Mouse (Mus musculus) forebrain, embryonic 15.5 days (tissue): ENCODE results near the gene Ensa. TPM values are rescaled to one million over a fixed set of nuclear protein-coding genes. Genes with fewer than 3 reads are reported as not detected.

Source experiments
- ATAC-seq: fragments of 200-750 bp; cut with Nextera tagmentation; replicated peaks from 2 replicates; pipeline ENCODE4 v1.8.0; 2017; ENCODE audit warnings: mild to moderate bottlenecking, moderate TSS enrichment, moderate library complexity
- H3K27ac ChIP-seq: fragments of 300-500 bp; sonication (generic); replicated peaks from 2 replicates; pipeline ENCODE4 v1.5.1; 2015; ENCODE audit warnings: mild to moderate bottlenecking, inconsistent platforms
- H3K27me3 ChIP-seq: fragments of 300-500 bp; sonication (generic); 2 replicates; pipeline ENCODE4 v1.6.1; 2015; ENCODE audit warnings: inconsistent platforms
- H3K36me3 ChIP-seq: fragments of 300-500 bp; sonication (generic); 2 replicates; pipeline ENCODE4 v1.6.1; 2015; ENCODE audit warnings: mild to moderate bottlenecking, inconsistent platforms
- H3K4me1 ChIP-seq: fragments of 300-500 bp; sonication (generic); 2 replicates; pipeline ENCODE4 v1.6.1; 2015; ENCODE audit warnings: inconsistent platforms
- H3K4me2 ChIP-seq: fragments of 300-500 bp; sonication (generic); replicated peaks from 2 replicates; pipeline ENCODE4 v1.6.1; 2015; ENCODE audit warnings: mild to moderate bottlenecking, inconsistent platforms
- H3K4me3 ChIP-seq: fragments of 300-500 bp; sonication (generic); 2 replicates; pipeline ENCODE4 v1.5.1; 2015; ENCODE audit warnings: mild to moderate bottlenecking, inconsistent platforms
- H3K9ac ChIP-seq: fragments of 300-500 bp; sonication (generic); replicated peaks from 2 replicates; pipeline ENCODE4 v1.6.1; 2015; ENCODE audit warnings: mild to moderate bottlenecking, inconsistent platforms
- H3K9me3 ChIP-seq: fragments of 300-500 bp; sonication (generic); 2 replicates; pipeline ENCODE4 v1.6.1; 2016; ENCODE audit warnings: inconsistent platforms
- WGBS: fragments of 180-500 bp; shearing (Covaris S2); methylation state at CpG from one replicate; pipeline ENCODE4 v1.1.7; 2015; ENCODE audit warnings: mixed read lengths; 5-methylcytosine and 5-hydroxymethylcytosine counted together
- polyA plus RNA-seq: library from polyadenylated mRNA; unstranded; fragments of >200 nt; fragmentation: Nextera tagmentation; extraction: Ambion mirVana; gene quantifications from 2 replicates; pipeline ENCODE4 v1.2.1, GENCODE M21; 2015

The Ensa gene
- polyA plus RNA-seq, 1 experiment from 2014 or later: 121 TPM

DNA sequence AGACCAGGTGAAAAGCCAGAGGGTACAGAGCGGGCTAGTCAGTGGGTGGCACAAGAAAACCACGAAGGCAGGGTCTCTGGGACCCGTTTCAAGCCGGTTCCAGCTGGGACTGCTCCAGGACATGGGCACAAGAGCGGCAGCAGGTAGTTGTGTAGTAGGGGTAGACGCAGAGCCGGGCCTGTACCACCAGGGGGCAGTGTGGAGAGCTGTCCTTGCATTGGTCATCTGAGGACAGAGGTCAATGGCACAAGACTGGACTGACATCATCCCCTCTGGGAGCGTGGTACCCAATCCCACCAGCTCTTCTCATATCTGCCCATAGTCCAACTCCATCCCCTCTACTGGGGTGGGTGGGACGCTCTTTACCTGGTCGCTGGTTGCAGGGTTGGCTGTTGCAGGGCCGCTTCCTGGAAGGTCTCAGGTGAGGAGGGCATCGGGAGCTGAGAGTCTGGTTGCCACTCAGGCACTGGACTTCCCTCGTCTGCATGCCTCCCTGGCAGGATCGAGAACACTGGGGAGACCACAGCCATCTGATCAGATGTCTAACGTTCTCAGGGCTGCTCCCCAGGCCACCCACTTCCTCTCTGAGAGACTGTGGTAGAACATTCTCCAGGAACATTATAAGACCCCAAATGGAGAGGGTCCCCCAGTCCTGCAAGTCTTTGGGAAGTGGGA, 52.1 kb downstream of the Ensa start:
- no peak overlapping the region for H3K9ac ChIP-seq
- H3K9me3 ChIP-seq: no peaks in the 10 kb centered on the region
- WGBS: 54% methylated on average over 15 of the region's 15 CpGs
- no peak overlapping the region for H3K4me2 ChIP-seq
- H3K27ac ChIP-seq: no peak overlapping the region
- no peaks in the 10 kb centered on the region for H3K27me3 ChIP-seq
- ATAC-seq: no peak
- H3K36me3 ChIP-seq: 0 out of 2 replicates have a peak, but pooled peaks cover 4% of the 10 kb centered on the region
- H3K4me1 ChIP-seq: 0 out of 2 replicates have a peak, but pooled peaks cover 4% of the 10 kb centered on the region
- no peak overlapping the region for H3K4me3 ChIP-seq

DNA sequence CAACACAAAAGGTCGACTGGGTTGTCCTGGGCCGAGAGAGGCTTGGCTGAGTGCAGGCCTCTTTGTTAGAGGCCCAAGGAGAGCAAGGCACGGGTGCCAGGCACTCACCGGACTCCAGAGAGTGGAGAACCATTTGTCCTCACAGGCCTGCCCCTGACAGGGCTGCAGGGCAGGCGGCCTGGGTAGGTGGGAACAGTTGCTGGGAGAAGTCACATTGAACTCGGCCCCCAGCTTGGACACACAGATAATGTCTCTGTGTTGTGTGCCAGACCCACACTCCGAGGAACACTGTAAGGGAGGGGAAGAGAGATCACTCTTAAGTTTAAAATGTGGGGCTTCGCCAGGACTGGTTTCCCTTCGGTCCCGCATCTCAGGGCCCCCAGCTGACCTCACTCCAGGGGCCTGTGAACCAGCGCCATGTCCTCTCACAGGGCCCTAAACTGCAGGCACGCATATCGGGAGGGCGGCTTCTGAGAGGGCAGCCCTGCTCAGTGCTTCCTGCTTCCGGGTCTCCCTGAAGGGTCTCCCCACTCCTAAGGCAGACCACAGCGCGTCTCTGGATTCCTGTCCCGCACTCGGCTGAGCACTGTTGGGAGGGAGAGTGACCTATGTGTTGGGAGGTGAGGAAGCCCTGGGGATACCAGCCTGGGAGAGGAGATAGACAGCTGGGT, 52.8 kb downstream of the Ensa start:
- Histone ChIP-seq H3K9me3 (no peaks in the 10 kb centered on the region), H3K4me2 (no peak overlapping the region), H3K4me3 (no peak overlapping the region), H3K4me1 (0 out of 2 replicates have a peak, but pooled peaks cover 4% of the 10 kb centered on the region), H3K36me3 (0 out of 2 replicates have a peak, but pooled peaks cover 4% of the 10 kb centered on the region), H3K27me3 (no peaks in the 10 kb centered on the region), H3K9ac (no peak overlapping the region), H3K27ac (no peak overlapping the region)
- no peak for ATAC-seq
- WGBS: 89% methylated on average over 19 of the region's 19 CpGs

DNA sequence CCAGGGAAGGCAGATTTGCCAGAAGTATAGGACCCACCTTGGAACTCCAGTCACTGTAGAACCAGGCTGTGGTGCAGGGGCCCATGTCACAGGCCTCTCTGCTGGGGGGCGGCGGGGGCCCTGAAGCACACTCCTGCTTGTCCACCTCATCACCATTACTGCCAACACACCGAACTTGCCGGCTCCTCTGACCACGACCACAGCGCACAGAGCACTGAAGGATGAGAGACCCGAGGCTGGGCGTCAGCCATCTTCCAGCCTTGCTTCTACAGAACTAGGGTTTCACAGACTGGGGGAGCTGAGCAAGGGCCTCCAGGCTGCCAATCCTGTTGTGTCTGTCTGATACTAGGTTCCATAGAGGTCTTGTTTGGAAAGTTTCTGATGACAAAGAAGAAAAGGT, 54.8 kb downstream of the Ensa start:
- WGBS: 95% methylated on average over 8 of the region's 8 CpGs
- Histone ChIP-seq H3K4me3 (no peak overlapping the region), H3K36me3 (no peaks in the 10 kb centered on the region), H3K9me3 (no peaks in the 10 kb centered on the region), H3K4me1 (0 out of 2 replicates have a peak, but pooled peaks cover 4% of the 10 kb centered on the region), H3K27ac (no peak overlapping the region), H3K9ac (no peak overlapping the region), H3K27me3 (no peaks in the 10 kb centered on the region), H3K4me2 (no peak overlapping the region)
- ATAC-seq: no peak

DNA sequence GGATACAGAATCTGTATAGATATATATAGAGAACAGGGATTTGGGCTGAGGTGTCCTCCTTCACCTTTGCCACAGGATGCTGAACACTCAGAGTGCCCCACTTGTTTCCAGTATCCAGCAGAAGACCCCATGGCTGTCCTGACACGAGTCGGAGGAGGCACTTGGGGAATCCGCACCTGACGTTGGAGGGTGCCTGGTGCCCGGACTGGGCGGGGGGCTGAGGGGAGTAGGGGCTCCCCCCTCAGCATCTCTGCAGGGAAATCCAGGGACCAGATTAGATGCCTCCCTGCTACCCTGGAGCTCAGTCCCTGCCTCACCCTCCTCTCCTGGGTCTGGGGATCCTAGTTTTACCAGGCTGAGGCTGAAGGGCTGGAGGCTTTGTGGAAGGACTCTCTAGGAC, 55.9 kb downstream of the Ensa start:
- 84% methylated on average over 6 of the region's 6 CpGs for WGBS
- H3K4me2 ChIP-seq: no peak overlapping the region
- H3K27ac ChIP-seq: no peak overlapping the region
- H3K9me3 ChIP-seq: no peaks in the 10 kb centered on the region
- H3K36me3 ChIP-seq: no peaks in the 10 kb centered on the region
- no peak overlapping the region for H3K4me3 ChIP-seq
- H3K4me1 ChIP-seq: 0 out of 2 replicates have a peak, but pooled peaks cover under 1% of the 10 kb centered on the region
- no peaks in the 10 kb centered on the region for H3K27me3 ChIP-seq
- H3K9ac ChIP-seq: no peak overlapping the region
- ATAC-seq: no peak

DNA sequence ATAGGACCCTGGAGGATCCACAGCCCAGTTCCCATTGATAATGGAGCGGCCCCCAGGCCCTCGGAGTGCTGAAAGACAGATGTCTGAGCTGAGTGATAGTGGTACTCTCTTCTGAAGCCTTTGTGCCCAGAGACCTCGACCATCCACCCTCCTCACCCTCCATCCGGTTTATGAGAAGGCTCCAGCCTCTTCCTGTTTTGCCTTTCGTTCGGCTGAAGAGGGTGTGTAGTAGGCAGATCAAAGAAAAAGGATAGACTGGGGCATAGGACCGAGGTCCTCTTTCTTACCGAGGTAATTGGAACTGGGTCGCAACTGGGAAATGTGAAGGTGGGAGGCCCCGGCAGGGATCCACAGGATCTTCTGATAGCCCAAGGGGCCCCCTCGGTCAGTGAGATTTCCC, 56.6 kb downstream of the Ensa start:
- no peaks in the 10 kb centered on the region for H3K9me3 ChIP-seq
- 61% methylated on average over 11 of the region's 11 CpGs for WGBS
- no peak overlapping the region for H3K4me3 ChIP-seq
- no peaks in the 10 kb centered on the region for H3K36me3 ChIP-seq
- H3K4me2 ChIP-seq: no peak overlapping the region
- H3K27ac ChIP-seq: no peak overlapping the region
- ATAC-seq: no peak
- 0 out of 2 replicates have a peak, but pooled peaks cover 2% of the 10 kb centered on the region for H3K4me1 ChIP-seq
- no peaks in the 10 kb centered on the region for H3K27me3 ChIP-seq
- no peak overlapping the region for H3K9ac ChIP-seq

Other genes starting within 250 kb of the Ensa start
- not detected in 2 replicates for gene 4930558C23Rik, start 222.2 kb upstream of the Ensa start, polyA plus RNA-seq
- 25.7 and 25.9 TPM in 2 replicates for gene Arnt, start 190.6 kb upstream of the Ensa start, polyA plus RNA-seq
- gene Ctsk, start 125.7 kb upstream of the Ensa start, polyA plus RNA-seq: 3.7 and 4.3 TPM in 2 replicates
- gene Ctss, start 98.2 kb upstream of the Ensa start, polyA plus RNA-seq: 11.9 and 13.9 TPM in 2 replicates
- gene Hormad1, start 65.3 kb upstream of the Ensa start, polyA plus RNA-seq: not detected in 2 replicates
- gene Golph3l, start 36.1 kb upstream of the Ensa start, polyA plus RNA-seq: 32.9 and 33.4 TPM in 2 replicates
- 48.1 and 52.4 TPM in 2 replicates for gene Mcl1, start 33.8 kb downstream of the Ensa start, polyA plus RNA-seq
- gene Adamtsl4, start 62.9 kb downstream of the Ensa start, polyA plus RNA-seq: 0.45 and 0.56 TPM in 2 replicates
- gene Ecm1, start 114.6 kb downstream of the Ensa start, polyA plus RNA-seq: 8.7 and 9.3 TPM in 2 replicates
- 48.3 and 50.5 TPM in 2 replicates for gene Tars2, start 135.2 kb downstream of the Ensa start, polyA plus RNA-seq
- 21.9 and 22.1 TPM in 2 replicates for gene Rprd2, start 193.9 kb downstream of the Ensa start, polyA plus RNA-seq
- gene Prpf3, start 230.9 kb downstream of the Ensa start, polyA plus RNA-seq: 42.9 and 43.0 TPM in 2 replicates
- gene Mrps21, start 246.5 kb downstream of the Ensa start, polyA plus RNA-seq: 294 and 306 TPM in 2 replicates